Mouse (Mus musculus): Measurements from ENCODE around the gene Copa. TPM values are rescaled to one million over a fixed set of nuclear protein-coding genes. Genes with fewer than 3 reads are reported as not detected.

Copa gene
- total and polyA plus RNA-seq, 3 experiments, result 81.2 to 118 (median 92.3) TPM

DNA sequence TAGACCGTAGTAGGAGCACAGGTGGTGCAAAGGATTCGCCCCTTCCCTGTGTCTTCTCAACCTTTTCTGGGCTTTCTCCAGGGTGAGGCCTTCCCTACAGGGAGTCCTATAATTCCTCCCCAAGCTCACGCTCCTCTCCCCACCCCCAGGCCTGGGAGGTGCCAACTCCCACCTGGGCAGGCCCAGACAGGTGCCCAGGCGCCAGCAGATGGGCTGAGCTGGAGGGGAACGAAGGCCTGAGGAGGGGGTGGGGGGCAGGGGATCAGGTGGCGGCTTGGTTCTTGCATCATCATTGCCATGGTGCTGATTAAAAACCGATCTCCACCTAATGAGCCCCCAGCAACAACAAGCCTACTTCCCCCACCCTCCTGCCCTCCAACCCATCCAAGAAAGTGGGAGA, 23.5 kb upstream of the Copa start:
- Histone ChIP-seq H3K9ac (ENCODE audit: control insufficient read depth, low read depth, low read length, poor library complexity, severe bottlenecking) (no peak overlapping the region), H3K9me3 (replicated peaks; ENCODE audit: insufficient read depth, low read length) (no peaks in the 10 kb centered on the region), H3K4me3 (ENCODE audit: control insufficient read depth in 1 of 2, insufficient read depth in 1 of 2, low read depth in 2 of 2, low read length in 2 of 2) (no peak overlapping the region), H3K27me3 (ENCODE audit: control insufficient read depth in 1 of 2, insufficient read depth in 2 of 2, low read length in 2 of 2) (no peaks in the 10 kb centered on the region), H3K36me3 (ENCODE audit: control insufficient read depth in 1 of 2, insufficient read depth in 2 of 2, low read length in 2 of 2) (no peaks in the 10 kb centered on the region; a peak in 1 of 4 replicates), H3K79me2 (ENCODE audit: control insufficient read depth, insufficient read depth, low read length, poor library complexity) (no peaks in the 10 kb centered on the region), H3K27ac (ENCODE audit: control insufficient read depth, low read depth, low read length) (no peak overlapping the region), H3K4me1 (ENCODE audit: control insufficient read depth in 1 of 2, insufficient read depth in 2 of 2, low read length in 2 of 2) (no peaks in the 10 kb centered on the region)
- DNase-seq (ENCODE audit: low read depth, low spot score), result no peak
- TF ChIP-seq HCFC1 (IDR thresholded peaks at IDR 0.05; ENCODE audit: low read depth, low read length), result no peak
- TF ChIP-seq CHD1 (IDR thresholded peaks at IDR 0.05; ENCODE audit: low read depth, low read length), result no peak
- TF ChIP-seq MAZ (IDR thresholded peaks at IDR 0.05; ENCODE audit: low read depth, low read length), result no peak
- TF ChIP-seq ZKSCAN1 (IDR thresholded peaks at IDR 0.05; ENCODE audit: low read depth, low read length), result no peak
- no peak for TF ChIP-seq MAX (IDR thresholded peaks at IDR 0.05; ENCODE audit: low read length)
- no peak for TF ChIP-seq POLR2A (IDR thresholded peaks at IDR 0.05; ENCODE audit: control insufficient read depth in 1 of 2, insufficient read depth in 1 of 2, low read depth in 1 of 2, low read length in 2 of 2, poor library complexity in 1 of 2)
- no peak for TF ChIP-seq E2F4 (IDR thresholded peaks at IDR 0.05; ENCODE audit: borderline replicate concordance, low read depth, low read length)
- TF ChIP-seq MXI1 (IDR thresholded peaks at IDR 0.05; ENCODE audit: low read depth, low read length), result no peak
- TF ChIP-seq CTCF (IDR thresholded peaks at IDR 0.05 in 2 of 3, conservative IDR thresholded peaks at IDR 0.05 in 1 of 3; ENCODE audit: control insufficient read depth in 1 of 3, insufficient read depth in 1 of 3, low read depth in 2 of 3, low read length in 3 of 3, poor library complexity in 1 of 3, severe bottlenecking in 1 of 3), result no peak
- no peak for TF ChIP-seq EP300 (IDR thresholded peaks at IDR 0.05; ENCODE audit: low read depth in 1 of 2, low read length in 2 of 2)
- TF ChIP-seq POLR2AphosphoS2 (IDR thresholded peaks at IDR 0.05; ENCODE audit: low read length), result no peak
- TF ChIP-seq ELF1 (IDR thresholded peaks at IDR 0.05; ENCODE audit: low read depth, low read length), result no peak
- TF ChIP-seq MEF2A (IDR thresholded peaks at IDR 0.05; ENCODE audit: extremely low read depth, insufficient replicate concordance, low read depth, low read length, poor library complexity, severe bottlenecking), result no peak
- no peak for TF ChIP-seq SMC3 (IDR thresholded peaks at IDR 0.05; ENCODE audit: low read depth, low read length)
- no peak for TF ChIP-seq MYB (IDR thresholded peaks at IDR 0.05; ENCODE audit: low read depth, low read length)
- no peak for TF ChIP-seq GATA1 (IDR thresholded peaks at IDR 0.05; ENCODE audit: low read depth, low read length)
- TF ChIP-seq USF1 (IDR thresholded peaks at IDR 0.05; ENCODE audit: low read depth, low read length), result no peak

- Histone ChIP-seq H3K36me3 (ENCODE audit: control insufficient read depth in 1 of 2, insufficient read depth in 2 of 2, low read length in 2 of 2) (no peaks in the 10 kb centered on the region; a peak in 1 of 4 replicates), H3K9me3 (replicated peaks; ENCODE audit: insufficient read depth, low read length) (no peaks in the 10 kb centered on the region), H3K9ac (ENCODE audit: control insufficient read depth, low read depth, low read length, poor library complexity, severe bottlenecking) (no peak overlapping the region), H3K27me3 (ENCODE audit: control insufficient read depth in 1 of 2, insufficient read depth in 2 of 2, low read length in 2 of 2) (no peaks in the 10 kb centered on the region), H3K27ac (ENCODE audit: control insufficient read depth, low read depth, low read length) (no peak overlapping the region), H3K4me1 (ENCODE audit: control insufficient read depth in 1 of 2, insufficient read depth in 2 of 2, low read length in 2 of 2) (no peaks in the 10 kb centered on the region), H3K79me2 (ENCODE audit: control insufficient read depth, insufficient read depth, low read length, poor library complexity) (no peaks in the 10 kb centered on the region), H3K4me3 (ENCODE audit: control insufficient read depth in 1 of 2, insufficient read depth in 1 of 2, low read depth in 2 of 2, low read length in 2 of 2) (no peak overlapping the region)
- TF ChIP-seq ETS1 (IDR thresholded peaks at IDR 0.05; ENCODE audit: low read depth, low read length), result no peak
- TF ChIP-seq TBP (IDR thresholded peaks at IDR 0.05; ENCODE audit: low read depth, low read length), result no peak
- TF ChIP-seq ZC3H11A (IDR thresholded peaks at IDR 0.05; ENCODE audit: low read depth, low read length), result no peak
- DNase-seq (ENCODE audit: low read depth, low spot score), result no peak
These were observed 21.7 kb upstream of the Copa start for GRCm38 (mm10) chr1:172060659-172061058.
